Mouse (Mus musculus) neutrophil, adult 65 days (primary cell): Measurements from ENCODE around the gene Zfp334. TPM values are rescaled to one million over a fixed set of nuclear protein-coding genes. Genes with fewer than 3 reads are reported as not detected.

Source experiments
- total RNA-seq: library from RNA; stranded (reverse); gene quantifications from 2 replicates; pipeline ENCODE4 v1.2.4, GENCODE M21; 2023

Zfp334 gene
- not detected in 2 replicates for total RNA-seq

GRCm38 (mm10) chr2:165387844-165388495, at the start of gene Zfp334:
TSS of gene Zfp334 (minus strand) at chr2:165388259.

GRCm38 (mm10) chr2:165368496-165368895, 19.6 kb downstream of the Zfp334 start, which contains the start of gene Zfp663:
TSS of gene Zfp663 (minus strand) at chr2:165368729.

GRCm38 (mm10) chr2:165326304-165327190, 61.5 kb downstream of the Zfp334 start, which contains the start of gene Elmo2:
TSS of gene Elmo2 (minus strand) at chr2:165326479.

Other genes with a start within 250 kb of the Zfp334 start
- gene Cdh22, start 153.4 kb downstream of the Zfp334 start, total RNA-seq = not detected in 2 replicates
- 78.2 and 90.9 TPM in 2 replicates for gene Slc35c2, start 100.4 kb downstream of the Zfp334 start, total RNA-seq
- 39.3 and 46.0 TPM in 2 replicates for gene Elmo2, start 61.8 kb downstream of the Zfp334 start, total RNA-seq
- not detected in 2 replicates for gene Zfp663, start 19.5 kb downstream of the Zfp334 start, total RNA-seq
- gene Ocstamp, start 12.1 kb upstream of the Zfp334 start, total RNA-seq = 0.13 TPM in 1 of 2 replicates, not detected in the other
- 0.29 TPM in 1 of 2 replicates, not detected in the other for gene Slc13a3, start 85.0 kb upstream of the Zfp334 start, total RNA-seq
- gene Trp53rka, start 105.1 kb upstream of the Zfp334 start, total RNA-seq = 3.9 and 4.1 TPM in 2 replicates
- gene Slc2a10, start 115.5 kb upstream of the Zfp334 start, total RNA-seq = not detected in 2 replicates
- not detected in 2 replicates for gene Eya2, start 206.8 kb upstream of the Zfp334 start, total RNA-seq